Mouse (Mus musculus) megakaryocyte progenitor cell, adult 5-6 weeks (primary cell): ENCODE results near the gene Exph5. TPM values are rescaled to one million over a fixed set of nuclear protein-coding genes. Genes with fewer than 3 reads are reported as not detected.

Experiments used
- ATAC-seq: replicated peaks from 2 replicates; pipeline ENCODE4 v1.8.0; 2016; ENCODE audit warnings: mild to moderate bottlenecking, moderate TSS enrichment, inconsistent platforms; ENCODE audit not compliant: poor library complexity
- total RNA-seq, 2 experiments: library from RNA; stranded (forward) in 1 of 2; stranded (reverse) in 1 of 2; fragments of 157-497, 149-512 nt in 1 of 2; fragments of 200-1000 nt in 1 of 2; gene quantifications; 2 replicates each; pipeline versions ENCODE4 v1.2.3 to v1.2.4; 2015 to 2017

Exph5 gene
- total RNA-seq, 2 experiments from 2014 or later = 0.07 TPM; not detected in 1

DNA sequence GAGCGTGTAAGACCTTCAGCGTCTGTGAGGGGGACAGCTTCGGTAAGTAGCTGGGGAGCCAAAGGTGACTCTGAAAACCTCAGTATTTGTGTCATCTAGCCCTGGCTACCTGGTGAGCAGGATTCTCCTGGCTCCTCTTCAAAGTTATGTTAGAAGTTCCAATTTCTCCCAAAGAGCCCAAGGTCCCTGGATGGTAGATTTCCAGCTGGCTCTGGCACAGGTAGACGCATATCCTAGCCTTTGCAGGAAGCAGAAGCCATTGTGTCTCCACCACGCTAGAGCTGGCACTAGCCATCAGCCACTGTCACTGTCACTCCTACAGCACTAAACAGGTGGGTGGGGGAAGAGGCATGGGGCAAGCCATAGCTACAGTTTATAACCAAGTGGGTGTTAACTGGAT, 51.7 kb downstream of the Exph5 start:
- no peak for ATAC-seq

DNA sequence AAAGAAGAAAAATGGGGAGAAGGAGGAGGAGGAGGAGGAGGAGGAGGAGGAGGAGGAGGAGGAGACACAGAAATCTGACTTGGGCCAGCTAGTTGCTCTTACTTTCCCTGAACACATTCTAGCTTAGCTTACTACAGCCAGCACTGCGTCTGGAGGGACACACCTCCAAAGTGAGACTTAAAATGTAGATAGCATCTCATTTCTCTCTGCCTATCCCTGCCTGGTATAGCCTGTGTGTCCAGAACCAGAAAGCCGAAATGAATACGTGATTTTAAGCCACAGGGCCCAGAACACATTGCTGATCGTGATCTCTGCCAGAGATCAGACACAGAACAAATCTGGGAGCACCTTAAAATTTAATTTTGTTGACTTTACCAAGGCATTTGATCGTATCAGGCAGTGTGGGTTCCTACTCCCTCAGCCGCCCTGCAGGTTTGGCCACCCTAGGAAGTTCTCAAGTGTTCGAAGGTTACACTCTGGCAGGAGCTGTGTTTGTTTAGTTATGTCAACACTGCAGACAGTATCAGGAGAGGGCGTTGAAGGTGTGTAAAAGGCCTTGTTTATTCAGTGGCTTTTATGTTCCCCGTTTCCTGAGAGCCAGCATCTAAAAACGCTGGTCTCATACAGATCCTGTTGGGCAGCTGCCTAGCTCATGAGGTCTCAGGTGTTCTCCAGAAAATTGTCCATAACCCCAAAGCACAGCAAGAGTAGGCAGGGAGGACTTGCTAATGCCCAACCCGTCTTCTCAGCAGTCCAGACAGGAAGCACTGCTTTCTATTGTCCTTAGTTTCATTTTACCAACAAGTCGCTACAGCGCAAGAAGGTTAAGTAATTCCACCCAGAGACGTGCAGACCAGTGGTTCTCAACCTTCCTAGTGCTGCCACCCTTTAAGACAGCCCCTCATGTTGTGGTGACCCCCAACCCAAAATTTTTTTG, 55.0 kb downstream of the Exph5 start:
- peak; percentile 68 for ATAC-seq

DNA sequence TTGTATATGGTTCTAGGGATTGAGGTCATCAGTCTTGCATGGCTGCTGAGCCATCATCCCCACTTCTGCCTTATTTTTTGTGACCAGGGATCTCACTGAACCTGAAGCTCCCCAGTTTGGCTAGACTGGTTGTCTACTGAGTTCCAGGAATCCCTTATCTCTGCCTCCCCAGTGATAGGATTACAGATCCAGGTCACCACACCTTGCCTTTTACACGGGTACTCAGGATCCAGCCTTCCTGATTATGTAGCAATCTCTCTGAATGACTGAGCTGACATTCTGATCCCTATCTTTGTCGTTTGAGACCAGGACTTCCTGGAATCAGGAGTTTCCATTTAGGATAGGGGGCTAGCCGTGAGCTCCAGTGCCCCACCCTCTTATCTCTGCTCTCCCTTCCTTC, 69.9 kb downstream of the Exph5 start:
- ATAC-seq = no peak

DNA sequence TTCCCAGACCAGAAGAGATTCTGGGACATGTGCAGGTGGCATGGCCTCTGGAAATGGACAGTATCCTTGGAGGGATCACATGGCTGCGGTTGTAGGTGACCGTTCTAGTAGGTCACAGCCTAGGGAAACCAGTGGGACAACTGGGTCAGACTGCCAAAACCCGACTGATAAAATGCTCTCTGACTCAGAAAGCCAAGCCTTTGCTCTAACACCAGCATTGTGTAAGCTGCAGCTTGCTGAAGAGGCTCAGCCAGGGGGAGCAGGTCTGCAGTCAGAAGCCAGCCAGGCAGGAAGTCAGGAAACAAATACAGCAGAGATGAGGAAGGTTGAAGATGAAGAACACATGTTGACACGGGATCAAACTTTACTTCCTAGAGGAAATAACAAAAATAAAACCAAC, 74.4 kb downstream of the Exph5 start:
- no peak for ATAC-seq

DNA sequence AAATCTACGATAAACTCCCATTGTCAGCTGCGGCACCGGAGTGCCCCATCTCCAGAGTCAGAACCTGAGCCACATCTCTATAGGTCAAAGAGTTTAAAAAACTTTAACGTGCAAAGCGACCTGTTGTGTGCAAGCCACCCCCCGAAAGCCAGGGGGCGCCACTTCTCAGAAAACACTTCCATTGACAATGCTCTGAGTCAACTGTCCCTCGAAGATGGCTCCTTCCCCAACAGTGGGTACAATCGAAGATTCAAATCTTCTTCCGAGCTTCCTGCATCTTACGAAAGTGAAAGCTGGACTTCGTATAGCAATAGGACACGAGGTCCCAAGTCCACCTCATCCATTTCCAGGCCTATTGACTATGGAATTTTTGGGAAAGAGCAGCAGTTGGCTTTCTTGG, 75.3 kb downstream of the Exph5 start:
- ATAC-seq = peak; percentile 66

DNA sequence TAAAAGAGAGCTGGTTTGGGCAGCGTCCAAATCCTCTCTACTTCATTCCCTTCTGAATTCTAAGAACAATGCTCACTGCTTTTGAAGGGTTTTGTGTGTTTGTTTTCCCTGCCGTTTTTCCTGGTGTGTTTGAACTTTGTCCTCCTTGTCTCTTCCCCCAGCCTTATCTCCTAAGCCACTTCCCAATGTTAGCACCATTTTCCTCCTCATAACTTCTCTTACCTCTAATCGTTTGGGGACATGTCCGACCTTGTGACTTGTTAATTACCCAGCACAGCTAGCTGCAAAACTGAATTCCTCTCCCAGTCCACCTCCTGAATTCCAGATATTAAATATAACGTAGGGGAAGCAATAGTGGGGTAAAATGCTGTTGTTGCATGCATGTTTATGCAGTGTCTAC, 76.1 kb downstream of the Exph5 start:
- ATAC-seq = no peak

DNA sequence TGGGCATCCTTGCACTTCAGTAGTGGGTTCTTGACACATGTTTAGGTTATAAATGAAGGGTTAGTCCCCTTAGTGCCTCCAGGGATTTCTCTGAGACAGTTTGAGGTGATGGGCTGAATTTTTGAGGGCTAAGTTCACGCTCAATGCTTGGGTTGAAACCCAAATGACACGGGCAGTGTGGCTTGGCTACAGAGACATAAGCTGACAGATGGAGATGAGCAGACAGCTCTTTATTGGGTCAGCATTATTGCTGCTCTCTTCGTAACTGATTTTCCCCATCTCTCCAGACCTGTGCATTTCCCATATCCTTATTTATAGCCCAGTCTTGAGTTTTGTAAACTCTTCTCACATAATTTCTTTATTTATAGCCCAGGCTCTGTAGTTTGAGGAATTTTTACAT, 76.7 kb downstream of the Exph5 start:
- no peak for ATAC-seq

DNA sequence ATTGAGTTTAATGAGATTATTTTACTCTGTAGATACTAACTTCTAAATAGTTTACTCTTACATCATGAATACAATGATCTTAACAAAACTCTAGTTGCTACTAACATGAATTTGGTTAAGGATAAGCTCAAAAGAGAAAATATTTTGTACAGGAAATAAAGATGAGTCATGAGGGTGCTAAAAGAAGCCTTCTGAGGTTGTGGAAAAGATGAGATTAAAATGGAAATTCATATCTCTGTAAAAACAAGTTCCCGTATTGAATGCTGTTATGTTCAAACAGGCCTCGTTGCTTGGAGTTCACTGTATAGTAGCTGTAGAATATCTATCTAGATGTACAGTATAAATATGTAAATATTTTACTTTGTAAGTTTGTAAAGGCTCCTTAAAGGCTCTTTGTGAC, 79.1 kb downstream of the Exph5 start:
- no peak for ATAC-seq

DNA sequence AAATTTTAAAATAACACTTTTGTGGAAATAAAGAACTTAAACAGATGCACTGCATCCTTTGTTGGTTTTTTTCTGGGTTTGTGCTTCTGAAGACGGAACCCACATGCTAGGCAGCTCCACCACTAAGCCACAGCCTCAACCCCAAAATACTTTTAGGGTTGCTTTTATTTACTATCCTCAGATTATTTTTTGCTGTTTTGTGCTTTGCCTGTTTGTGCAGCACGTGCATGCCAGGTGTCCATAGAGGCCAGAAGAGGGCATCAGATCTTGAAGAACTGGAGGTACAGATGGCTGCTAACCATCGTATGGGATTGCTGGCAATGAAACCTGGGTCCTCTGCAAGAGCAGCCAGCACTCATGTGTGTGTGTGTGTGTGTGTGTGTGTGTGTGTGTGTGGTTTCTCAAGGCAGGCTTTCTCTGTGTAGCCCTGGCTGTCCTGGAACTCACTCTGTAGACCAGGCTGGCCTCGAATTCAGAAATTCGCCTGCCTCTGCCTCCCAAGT, 79.7 kb downstream of the Exph5 start:
- ATAC-seq = no peak

DNA sequence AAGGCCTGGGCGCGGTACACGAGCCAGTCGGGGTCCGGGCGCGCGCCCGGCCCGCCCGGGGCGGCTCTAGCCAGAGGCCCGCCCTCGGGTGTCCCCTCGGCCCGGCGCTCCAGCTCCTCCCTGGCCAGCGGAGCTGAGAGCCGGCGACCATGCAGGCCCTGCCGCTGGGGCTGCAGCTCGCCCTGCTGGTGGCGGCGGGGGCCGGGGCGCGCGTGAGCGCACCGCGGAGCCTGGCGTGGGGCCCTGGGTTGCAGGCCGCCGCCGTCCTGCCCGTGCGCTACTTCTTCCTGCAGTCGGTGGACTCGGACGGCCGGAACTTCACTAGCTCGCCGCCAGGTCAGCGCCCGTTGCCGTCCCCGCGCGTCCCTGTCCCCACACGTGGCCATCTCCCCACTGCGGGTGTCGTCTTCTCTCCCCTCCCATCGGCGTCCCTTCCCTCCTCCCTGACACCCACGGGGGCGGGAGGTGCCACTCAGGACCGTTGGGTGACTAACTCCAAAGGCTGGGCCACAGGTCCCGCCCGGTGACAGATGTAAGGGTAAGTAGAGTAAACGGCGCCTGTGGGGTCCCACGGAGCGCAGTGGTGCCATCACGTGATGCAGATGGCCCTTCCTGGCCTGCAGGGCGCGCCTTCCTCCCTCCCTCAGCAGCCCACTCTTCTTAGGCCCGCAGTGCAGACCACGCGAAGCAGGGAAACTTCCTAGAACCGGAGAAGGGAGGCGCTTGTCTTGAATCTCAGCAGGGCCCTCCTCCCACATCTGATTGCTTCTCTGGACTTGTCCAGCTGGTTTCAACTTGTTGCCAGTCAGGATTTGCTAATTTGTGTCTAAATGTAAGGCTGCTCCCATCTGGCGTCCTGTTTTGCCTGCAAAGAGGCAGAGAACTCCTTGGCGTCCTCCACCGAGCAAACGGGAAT, 82.7 kb downstream of the Exph5 start, which contains the start of gene Kdelc2:
TSS of gene Kdelc2 (plus strand) at position 75 of the 916 bp plus-strand sequence.
- ATAC-seq = peak; percentile 78

DNA sequence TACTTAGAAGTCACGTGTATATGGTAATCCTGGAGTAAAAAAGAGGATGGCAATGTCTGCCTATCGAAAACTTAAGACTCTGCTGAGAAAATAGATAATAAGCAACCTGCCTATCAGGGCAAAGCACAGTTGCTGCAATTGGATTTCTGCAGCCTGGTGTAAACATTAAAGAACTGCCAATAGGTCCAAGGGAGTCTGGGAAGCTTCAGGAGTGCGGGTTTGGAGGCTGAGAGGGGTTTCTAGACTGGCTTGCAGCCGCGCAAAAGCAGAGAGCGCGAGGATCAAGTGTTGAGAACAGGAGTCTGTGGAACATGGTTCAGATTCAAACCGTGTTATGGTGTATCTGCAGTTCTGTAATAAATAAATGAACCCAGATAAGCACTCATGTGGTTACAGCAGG, 83.4 kb downstream of the Exph5 start:
- 0 out of 2 replicates have a peak, but pooled peaks have one; percentile 2 for ATAC-seq

DNA sequence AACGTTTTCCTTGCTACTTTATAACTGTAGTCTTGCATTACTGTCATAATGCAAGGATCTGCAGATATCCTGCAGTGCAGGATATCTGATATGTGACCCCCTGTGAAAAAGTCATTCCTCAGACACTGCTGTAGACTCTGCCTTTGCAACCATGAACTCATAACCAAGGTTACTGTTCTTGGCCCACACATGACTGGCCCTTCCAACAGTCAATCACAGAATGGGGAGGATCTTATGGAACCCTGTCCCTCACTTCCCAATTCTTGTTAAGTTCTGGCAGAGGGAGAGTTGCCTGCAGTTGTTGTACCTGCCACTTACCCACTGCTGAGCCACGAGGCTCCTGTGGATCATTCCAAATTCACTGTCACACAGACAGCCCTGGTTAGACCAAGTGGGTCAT, 86.0 kb downstream of the Exph5 start:
- 0 out of 2 replicates have a peak, but pooled peaks have one; percentile 15 for ATAC-seq

DNA sequence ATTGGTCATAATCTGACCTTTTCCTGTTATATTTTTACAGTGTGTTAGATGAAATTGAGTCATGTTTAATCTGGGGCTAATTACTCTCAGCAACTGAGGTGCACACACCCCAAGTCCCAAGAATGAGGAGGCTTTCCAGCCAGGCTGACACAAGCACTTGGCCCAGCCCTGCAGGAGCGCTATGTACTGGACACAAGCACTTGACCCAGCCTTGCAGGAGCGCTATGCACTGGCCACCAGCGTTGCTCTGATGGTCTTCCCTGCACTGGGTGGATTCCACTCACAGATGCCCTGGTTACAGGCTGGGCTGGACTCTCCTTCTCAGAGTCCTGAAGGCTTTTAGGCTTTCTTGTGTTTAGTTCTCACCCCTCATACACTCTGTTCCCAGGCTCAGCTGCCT, 87.6 kb downstream of the Exph5 start:
- ATAC-seq = no peak

DNA sequence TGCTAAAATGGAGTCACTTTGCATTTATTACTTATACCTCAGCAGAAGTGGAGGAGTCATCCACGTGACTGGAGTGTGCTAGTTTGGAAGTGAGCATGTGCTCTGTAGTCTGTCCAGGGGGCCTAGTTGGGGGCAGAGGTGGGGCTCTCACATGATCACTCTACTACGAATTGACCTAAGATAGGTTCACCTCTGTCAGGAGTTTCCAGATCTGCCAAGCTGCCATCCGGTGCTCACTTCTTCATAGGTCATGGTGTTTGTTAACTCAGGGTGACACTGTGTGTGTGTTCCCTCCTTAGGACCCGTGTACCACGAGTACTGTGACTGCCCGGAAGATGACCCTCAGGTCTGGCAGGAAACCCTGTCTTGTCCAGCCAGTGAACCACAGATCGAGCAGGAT, 88.7 kb downstream of the Exph5 start:
- ATAC-seq = peak; percentile 4; the same call in 1 of the 2 replicates

DNA sequence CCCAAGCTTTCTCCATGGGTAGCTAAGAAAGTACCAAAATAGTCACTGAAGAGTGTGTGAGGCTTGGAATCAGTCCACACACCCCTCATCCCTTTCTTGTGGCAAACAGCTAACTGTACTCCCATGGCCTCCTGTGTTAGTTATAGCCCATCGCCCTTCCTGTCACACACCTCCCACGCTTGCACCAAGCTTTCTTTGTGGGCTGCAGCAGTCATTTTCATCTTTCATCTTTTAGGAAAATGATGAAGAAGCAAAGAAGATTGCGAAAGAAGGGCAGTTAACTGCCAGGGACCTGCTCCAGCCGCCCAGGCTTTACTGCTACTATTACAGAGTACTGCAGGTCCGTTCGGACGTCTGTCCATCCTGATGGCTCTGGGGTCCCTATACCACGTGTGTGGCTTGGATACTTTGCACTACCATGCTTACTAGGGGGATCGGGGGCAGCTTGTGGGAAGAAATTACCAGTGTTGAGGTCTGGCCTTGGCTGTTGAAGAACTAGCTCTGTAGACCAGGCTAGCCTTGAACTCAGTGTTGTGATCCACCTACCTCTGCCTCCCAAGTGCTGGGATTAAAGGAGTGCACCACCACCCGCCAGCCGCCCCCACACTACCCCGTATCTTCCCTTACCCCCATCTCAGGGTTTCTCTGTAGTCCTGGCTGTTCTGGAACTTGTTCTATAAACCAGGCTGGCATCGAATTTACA, 96.4 kb downstream of the Exph5 start:
- ATAC-seq = peak; percentile 12; the same call in 1 of the 2 replicates

DNA sequence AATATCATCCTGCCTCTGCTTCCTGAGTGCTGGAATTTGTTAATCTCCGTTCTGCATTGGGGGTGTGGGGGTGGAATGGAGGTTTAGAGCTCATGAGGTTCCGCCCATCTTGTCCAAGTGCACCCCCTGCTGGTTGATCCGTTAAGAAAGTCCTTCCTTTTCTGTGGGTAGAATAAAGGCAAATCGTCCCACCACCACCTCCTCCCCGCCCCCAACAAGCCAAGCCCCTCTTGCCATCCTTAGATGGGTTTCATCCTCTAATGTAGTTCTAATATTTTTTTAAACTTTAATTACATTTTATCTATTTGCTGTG, 96.9 kb downstream of the Exph5 start:
- ATAC-seq = peak; percentile 95

DNA sequence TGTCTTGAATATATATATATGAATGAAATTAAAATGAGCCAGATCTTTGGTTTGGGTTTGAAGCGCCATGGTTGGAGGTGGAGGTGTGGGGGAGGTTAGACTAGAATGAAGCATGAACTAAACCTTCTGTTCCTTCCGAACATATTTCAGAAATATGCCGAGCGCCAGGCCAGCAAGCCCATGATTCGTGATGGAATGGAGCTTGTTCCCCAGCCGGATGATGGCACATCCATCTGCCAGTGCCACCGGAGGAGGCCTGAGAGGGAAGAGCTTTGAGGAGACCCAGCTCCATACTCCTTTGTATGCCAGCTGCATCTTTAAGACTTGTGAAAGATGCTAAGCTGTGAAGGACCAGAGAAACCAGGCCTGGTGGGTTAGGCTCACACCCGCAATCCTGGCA, 98.1 kb downstream of the Exph5 start:
- no peak for ATAC-seq

DNA sequence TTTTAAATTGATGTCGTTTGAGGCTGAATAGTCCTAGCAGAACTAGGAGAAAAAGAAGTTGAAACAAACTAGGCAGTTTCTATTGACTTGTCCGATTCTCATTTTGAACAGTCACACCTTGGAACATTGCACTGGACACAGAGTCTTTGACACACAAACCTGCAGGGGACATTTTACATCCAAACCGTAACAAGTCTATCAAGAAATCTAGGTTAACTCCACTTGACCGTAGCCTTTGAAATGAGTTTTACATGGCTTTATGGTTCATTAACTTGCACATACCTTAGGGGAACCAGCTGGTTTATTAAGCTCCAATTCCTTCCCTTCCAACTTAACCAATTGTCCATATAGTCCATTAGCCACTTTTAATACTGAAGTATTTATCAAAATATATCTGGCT, 99.2 kb downstream of the Exph5 start:
- no peak for ATAC-seq

DNA sequence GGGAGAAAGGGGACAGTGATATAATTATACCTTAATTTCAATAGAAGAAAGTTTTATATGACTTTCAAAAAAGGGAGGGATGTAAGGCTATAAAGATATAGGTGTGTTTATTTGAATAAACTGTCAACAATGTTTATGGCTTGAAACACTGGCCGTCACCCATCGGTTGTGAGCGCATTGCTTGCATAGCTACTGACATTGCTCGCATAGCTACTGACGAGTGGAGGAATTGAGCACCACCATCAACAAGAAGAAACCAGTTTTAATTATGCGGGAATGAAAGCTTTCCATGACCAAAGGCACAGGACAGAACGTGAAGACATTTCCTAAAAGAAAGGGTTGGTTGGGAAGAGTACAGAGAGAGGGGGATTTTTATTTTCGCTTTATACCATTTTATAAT, 99.7 kb downstream of the Exph5 start:
- ATAC-seq = no peak

DNA sequence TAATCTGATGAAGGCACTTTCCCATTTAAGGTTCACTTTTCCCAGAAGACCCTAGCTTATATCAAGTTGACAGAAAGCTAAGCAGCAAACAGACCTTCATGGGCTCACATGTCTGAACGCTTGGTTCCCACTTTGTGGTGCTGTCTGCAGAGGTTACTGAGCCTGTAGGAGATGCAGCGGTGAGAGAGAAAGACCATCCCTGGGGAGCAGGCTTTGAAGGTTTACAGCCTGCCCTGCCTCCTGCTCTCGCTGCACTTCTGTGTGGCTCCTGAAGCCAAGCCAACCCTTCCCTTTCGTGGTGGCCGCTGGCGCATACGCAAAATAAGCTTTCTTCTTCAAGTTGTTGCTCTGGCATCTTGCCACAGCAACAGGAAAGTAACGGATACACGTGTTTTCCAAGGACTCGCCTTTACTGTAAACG, 100.8 kb downstream of the Exph5 start, which contains the start of gene 4930550C14Rik:
TSS of gene 4930550C14Rik (plus strand) at position 35 of the 421 bp plus-strand sequence.
- no peak; the same call in 1 of the 2 replicates for ATAC-seq

DNA sequence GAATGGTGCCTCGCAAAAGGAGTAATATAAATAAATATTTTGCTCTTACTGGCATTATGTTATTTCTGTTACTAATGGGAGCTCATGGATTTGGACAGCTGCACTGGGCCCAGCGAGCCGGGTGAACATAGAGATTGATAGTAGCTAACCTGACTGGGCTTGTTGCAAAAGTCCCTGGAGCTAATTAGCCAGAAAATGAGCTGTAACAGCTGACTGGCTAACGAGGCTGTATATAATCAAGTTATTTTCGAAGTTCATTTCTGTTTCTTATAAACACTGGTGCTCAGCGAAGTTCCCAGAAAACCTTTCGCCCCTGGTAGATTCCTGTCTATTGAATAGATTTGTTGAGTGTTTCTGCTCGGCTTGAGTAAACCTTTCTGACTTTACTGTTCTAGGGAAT, 101.5 kb downstream of the Exph5 start:
- ATAC-seq = no peak
